Mouse (Mus musculus) thymus, adult 2 months (tissue): Measurements from ENCODE around the gene Fdxacb1.

ENCODE experiments used
- CTCF ChIP-seq: fragments of 200-500 bp; IDR thresholded peaks from 2 replicates; pipeline ENCODE4 v1.5.1; 2012; ENCODE audit warnings: mild to moderate bottlenecking, control low read depth, low read length, moderate library complexity, borderline replicate concordance; ENCODE audit not compliant: control insufficient read depth, poor library complexity, insufficient read depth; ENCODE audit errors: extremely low read depth
- POLR2A ChIP-seq: fragments of 200-500 bp; IDR thresholded peaks from 2 replicates; pipeline ENCODE4 v1.6.1; 2012; ENCODE audit warnings: mild to moderate bottlenecking, low read length, control low read depth, moderate library complexity; ENCODE audit not compliant: control insufficient read depth, poor library complexity, insufficient read depth; ENCODE audit errors: extremely low read depth

- no peak for TF ChIP-seq CTCF
- no peak for TF ChIP-seq POLR2A
Observed at GRCm38 (mm10) chr9:50752054-50752602, 15.9 kb upstream of the Fdxacb1 start, which contains the start of gene Hspb2.
